Mouse (Mus musculus) megakaryocyte, embryonic 14.5 days (primary cell): ENCODE data around the gene As3mt.

Experiments used
- FLI1 ChIP-seq: IDR thresholded peaks from 2 replicates; pipeline ENCODE4 v1.6.1; 2012; ENCODE audit warnings: low read length, inconsistent platforms, mixed read lengths
- GATA1 ChIP-seq: IDR thresholded peaks from 3 replicates; pipeline ENCODE4 v1.6.1; 2012; ENCODE audit warnings: mixed read lengths, low read length, inconsistent platforms, borderline replicate concordance

GRCm38 (mm10) chr19:46658348-46658747, 48.9 kb upstream of the As3mt start:
- TF ChIP-seq GATA1 (no peak), FLI1 (no peak)
